Mouse (Mus musculus) small intestine, adult 2 months (tissue): ENCODE measurements around the gene Anks1.

Experiments used
- CTCF ChIP-seq: fragments of 200-500 bp; IDR thresholded peaks from 2 replicates; pipeline ENCODE4 v1.5.1; 2012; ENCODE audit warnings: low read depth, mild to moderate bottlenecking, control low read depth, inconsistent platforms, low read length, moderate library complexity, mixed read lengths; ENCODE audit not compliant: insufficient replicate concordance, insufficient read length; ENCODE audit errors: extremely low read depth
- POLR2A ChIP-seq: fragments of 200-500 bp; IDR thresholded peaks from 2 replicates; pipeline ENCODE4 v1.6.1; 2012; ENCODE audit warnings: low read depth, mild to moderate bottlenecking, control low read depth, inconsistent platforms, low read length, moderate library complexity

GRCm38 (mm10) chr17:27981451-27982069 is 72.5 kb downstream of the Anks1 start:
- TF ChIP-seq CTCF (no peak), POLR2A (no peak)
